ENCODE assay signal across 8 mouse cellular contexts in the genomic region with DNA sequence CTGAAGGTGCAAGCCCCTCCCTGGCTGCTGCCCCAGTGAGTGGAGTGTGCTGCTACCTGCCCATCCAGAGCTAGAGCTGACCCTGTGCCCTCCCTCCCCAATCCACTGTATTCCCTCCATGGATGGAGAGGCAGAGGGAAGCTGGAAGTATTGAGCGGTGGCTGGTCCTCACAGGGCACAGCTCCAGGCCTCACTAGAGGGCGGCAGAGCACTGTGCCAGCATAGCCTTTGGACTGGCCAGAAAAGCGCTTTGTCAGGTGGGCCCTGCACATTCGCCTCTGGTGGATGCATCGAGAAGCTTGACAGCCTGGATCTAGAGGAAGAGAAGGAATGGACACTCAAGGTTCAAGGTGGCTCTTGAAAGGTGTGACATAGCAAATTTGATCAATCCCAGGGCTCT. TPM values are rescaled to one million over a fixed set of nuclear protein-coding genes. Genes with fewer than 3 reads are reported as not detected.
DNase-seq lines count a peak whose midpoint lies in the region; ATAC-seq lines count a peak whose summit lies in the region.
"Had no signal": no experiment of that assay in that cellular context is flagged by ENCODE, and none has a peak within 500 bp of the region (broad histone marks: within the 10 kb centered on the region; RNA-seq: fewer than 3 reads in every experiment).

No protein-coding gene starts in this region.

- H3K27ac ChIP-seq in intestine, embryonic 15.5 days = no peak overlapping the region
- H3K27ac ChIP-seq: heart, embryonic 13.5 days had no signal

- intact Hi-C loops in left cerebral cortex, postnatal 25 days (cut with DNase I) = loop anchor here (1.0 to 5.0 kb wide), 3 partner anchors 126 to 226 kb away; no protein-coding TSS in a partner anchor

- no peak overlapping the region for H3K9ac ChIP-seq in intestine, embryonic 15.5 days
- H3K9ac ChIP-seq: heart, embryonic 13.5 days had no signal

- no peaks in the 10 kb centered on the region for H3K27me3 ChIP-seq in intestine, embryonic 15.5 days (replicated peaks)

- DNase-seq in adrenal gland, adult 2 months = peak; percentile 43
- peak; percentile 43 for DNase-seq in cerebellum, adult 9-11 months
- DNase-seq in frontal cortex, postnatal 10 days (ENCODE audit: low spot score in 2 of 2) = peak; percentile 16 to 67
- peak; percentile 66 to 72 for DNase-seq in left cerebral cortex, postnatal 25 days (ENCODE audit: low spot score in 2 of 2)
- peak; percentile 65 for DNase-seq in mesoderm, embryonic 11.5 days (ENCODE audit: low read depth, low spot score)
- peak; percentile 6 for DNase-seq in skeletal muscle tissue, adult 2 months (ENCODE audit: low read depth, low spot score)

- H3K4me1 ChIP-seq in intestine, embryonic 15.5 days (replicated peaks) = peaks cover 7% of the 10 kb centered on the region; the same call in 1 of the 2 replicates

- H3K4me2 ChIP-seq in intestine, embryonic 15.5 days (replicated peaks) = no peak overlapping the region
- H3K4me2 ChIP-seq: heart, embryonic 13.5 days had no signal

- no peaks in the 10 kb centered on the region for H3K36me3 ChIP-seq in intestine, embryonic 15.5 days
- H3K36me3 ChIP-seq: heart, embryonic 13.5 days had no signal

- H3K9me3 ChIP-seq in intestine, embryonic 15.5 days = no peaks in the 10 kb centered on the region
- H3K9me3 ChIP-seq: heart, embryonic 13.5 days had no signal

- H3K4me3 ChIP-seq in intestine, embryonic 15.5 days (replicated peaks) = no peak overlapping the region
- H3K4me3 ChIP-seq: heart, embryonic 13.5 days had no signal

- WGBS in intestine, embryonic 15.5 days = 4% methylated on average over 5 of the region's 5 CpGs

- ATAC-seq in intestine, embryonic 15.5 days = peak; percentile 76

RNA-seq across cellular contexts. Expression of a gene that starts 9.6 kb away (rescaled TPM):
- not detected for total RNA-seq in adrenal gland, adult 2 months (2021)
- 0.26 TPM in 1 of 2 replicates, not detected in the other for polyA plus RNA-seq in adrenal gland, adult 2 months (2012; rRNA removed)
- polyA plus RNA-seq in intestine, embryonic 15.5 days (2015; fragmentation: Nextera tagmentation; extraction: Ambion mirVana) = 67.1 and 77.3 TPM in 2 replicates
- not detected for total RNA-seq in left cerebral cortex, postnatal 25 days (2021)

RNA-seq across cellular contexts. Expression of a gene that starts 27.0 kb away (rescaled TPM):
- 1 to 10 TPM in 1 of 2 experiments, under 1 TPM in 1; 0.38 to 7.1 TPM for total RNA-seq in adrenal gland, adult 2 months (2021)
- 0.61 TPM in 1 of 2 replicates, not detected in the other for polyA plus RNA-seq in adrenal gland, adult 2 months (2012; rRNA removed)
- 48.8 and 71.7 TPM in 2 replicates for polyA plus RNA-seq in intestine, embryonic 15.5 days (2015; fragmentation: Nextera tagmentation; extraction: Ambion mirVana)
- total RNA-seq in left cerebral cortex, postnatal 25 days (2021) = not detected

RNA-seq across cellular contexts. Expression of a gene that starts 32.2 kb away (rescaled TPM):
- total RNA-seq in adrenal gland, adult 2 months (2021) = 10 to 100 TPM in 1 of 2 experiments, 1 to 10 TPM in 1; 8.4 to 13.0 TPM
- polyA plus RNA-seq in adrenal gland, adult 2 months (2012; rRNA removed) = 12.9 and 14.9 TPM in 2 replicates
- 13.1 and 13.3 TPM in 2 replicates for polyA plus RNA-seq in intestine, embryonic 15.5 days (2015; fragmentation: Nextera tagmentation; extraction: Ambion mirVana)
- 1 to 10 TPM; 3.3 to 4.0 TPM for total RNA-seq in left cerebral cortex, postnatal 25 days (2021)

Comparison
In these comparisons a context has a peak if more than half of its experiments do, and no peak if none do; other contexts are left out.
1. DNase-seq: peak in every context shown above with its lines; median percentile 69 in left cerebral cortex, postnatal 25 days; 65 in mesoderm, embryonic 11.5 days; 43 in adrenal gland, adult 2 months; 43 in cerebellum, adult 9-11 months; 42 in frontal cortex, postnatal 10 days; 6 in skeletal muscle tissue, adult 2 months.